Mouse (Mus musculus): ENCODE measurements around the gene 1110032A03Rik.

DNA sequence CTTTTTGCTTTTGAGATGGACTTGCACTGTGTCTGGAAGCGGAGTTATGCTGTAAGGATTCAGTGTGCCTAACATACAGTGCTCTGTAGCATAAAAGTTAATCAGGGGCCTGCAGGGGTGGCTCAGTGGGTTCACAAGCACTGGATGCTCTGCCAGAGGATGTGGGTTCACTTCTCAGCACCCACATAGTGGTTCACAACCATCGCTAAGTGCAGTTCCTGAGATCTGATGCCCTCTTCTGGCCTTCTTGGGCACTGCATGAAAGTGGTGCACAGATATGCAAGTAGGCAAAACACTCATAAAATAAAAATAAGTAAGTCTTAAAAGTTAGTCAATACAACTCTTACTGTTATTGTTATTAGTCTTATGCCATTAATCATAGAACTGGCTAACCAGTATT lies 6.8 kb upstream of the 1110032A03Rik start:
- TF ChIP-seq CTCF (IDR thresholded peaks at IDR 0.05; ENCODE audit: low read depth, low read length), result peak; percentile 67
- no peak for TF ChIP-seq POLR2A (IDR thresholded peaks at IDR 0.05; ENCODE audit: insufficient read depth, low read length)
- TF ChIP-seq EP300 (IDR thresholded peaks at IDR 0.05; ENCODE audit: insufficient read depth, low read depth, low read length), result no peak
